Mouse (Mus musculus): ENCODE measurements at regions not wholly inside any gene's neighbourhood (a gene's known extent, or its start where the extent isn't known, plus 50 kb on each side); places are given as distances from the start of the nearest gene placed in this dataset.
A peak's percentile ranks its signal among the peaks of the same experiment; 100 is the strongest.

DNA sequence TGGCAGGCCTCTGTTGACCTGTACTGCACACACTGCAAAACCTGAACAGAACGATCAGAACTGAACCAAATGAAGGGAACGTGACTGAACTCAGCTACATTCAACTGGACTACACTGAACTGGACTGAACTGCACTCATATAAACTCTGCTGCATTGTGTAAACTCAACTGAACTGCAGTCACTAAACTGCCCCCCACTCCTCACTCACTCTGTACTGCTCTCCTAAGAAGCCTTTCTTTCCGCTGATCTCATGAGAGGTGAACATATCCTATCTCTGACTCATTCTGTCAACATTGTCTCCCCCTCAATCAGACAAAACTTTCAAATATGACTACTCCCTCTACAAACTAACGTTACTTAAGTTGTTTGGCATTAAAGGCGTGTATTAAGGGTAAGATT is 324.5 kb upstream of the Cdh9 start:
- no peak for DNase-seq (ENCODE audit: low spot score)

GRCm38 (mm10) chr15:16406203-16406602 is 322.4 kb upstream of the Cdh9 start:
- DNase-seq (ENCODE audit: low spot score), result no peak

- no peak for DNase-seq (ENCODE audit: low spot score)
These were observed 316.9 kb upstream of the Cdh9 start for GRCm38 (mm10) chr15:16411686-16412085.

GRCm38 (mm10) chr15:16417719-16418118 is 310.8 kb upstream of the Cdh9 start:
- DNase-seq (ENCODE audit: low spot score), result no peak

DNA sequence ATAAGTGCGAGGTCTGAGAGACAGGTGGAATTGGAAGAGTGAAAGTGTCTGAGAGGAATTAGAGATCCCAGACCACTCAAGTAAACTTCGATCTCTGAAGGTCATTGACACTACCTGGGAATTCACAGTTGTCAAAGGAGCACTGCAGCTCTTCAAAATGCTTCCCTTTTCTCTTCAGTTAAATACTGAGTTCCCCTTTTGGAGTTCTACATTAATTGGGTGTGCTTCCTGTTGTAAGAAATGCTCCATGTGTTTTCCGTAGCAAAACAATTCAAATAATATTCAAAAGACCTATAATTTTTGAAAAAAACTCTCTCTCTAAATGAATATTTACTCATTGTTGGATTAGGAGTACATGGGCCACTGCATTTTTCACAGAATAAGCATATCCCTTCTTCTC is 305.5 kb upstream of the Cdh9 start:
- no peak for DNase-seq (ENCODE audit: low spot score)

DNA sequence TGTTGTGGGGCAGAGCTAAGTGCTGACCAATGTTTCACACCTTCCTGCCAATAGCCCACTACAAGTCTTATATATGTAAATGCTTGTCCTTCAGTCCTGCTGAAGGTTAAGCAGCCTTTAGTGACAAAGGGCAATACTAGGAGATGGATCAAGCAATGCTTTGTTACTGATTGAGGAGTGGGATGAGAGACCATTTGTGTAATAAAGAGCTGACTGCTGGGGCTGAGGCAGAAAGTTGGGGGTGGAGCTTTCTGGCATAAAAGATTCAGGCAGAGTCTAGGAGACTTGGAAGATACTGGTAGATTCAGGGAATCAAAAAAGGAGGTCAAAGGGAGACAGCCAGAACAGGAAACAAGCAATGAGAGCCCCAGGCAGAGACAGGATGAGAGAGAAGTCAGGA is 281.9 kb upstream of the Cdh9 start:
- no peak for DNase-seq (ENCODE audit: low spot score)

GRCm38 (mm10) chr15:16491238-16491637 is 237.3 kb upstream of the Cdh9 start:
- DNase-seq (ENCODE audit: low spot score), result no peak

- DNase-seq (ENCODE audit: low spot score), result no peak
These were observed 235.7 kb upstream of the Cdh9 start for GRCm38 (mm10) chr15:16492871-16493270.

DNA sequence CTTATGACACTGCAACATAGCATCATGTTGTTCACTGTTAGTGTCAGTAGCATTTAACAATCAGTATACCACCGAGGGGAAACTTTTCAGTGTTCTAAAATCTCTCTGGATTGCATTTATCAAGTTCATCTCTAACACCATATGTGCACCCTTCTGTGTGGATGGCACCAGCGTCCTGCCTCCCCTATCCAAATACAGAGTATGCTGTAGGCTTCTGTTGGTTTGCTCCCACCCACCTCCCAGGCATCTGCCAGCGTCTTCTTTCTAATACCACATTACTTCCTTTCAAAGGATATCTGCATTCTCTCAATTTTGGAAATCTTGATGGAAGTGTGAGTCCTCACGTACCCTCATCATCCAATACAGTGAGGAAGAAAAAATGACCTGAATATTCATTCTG is 208.0 kb upstream of the Cdh9 start:
- peak; percentile 61 for DNase-seq (ENCODE audit: low spot score)

DNA sequence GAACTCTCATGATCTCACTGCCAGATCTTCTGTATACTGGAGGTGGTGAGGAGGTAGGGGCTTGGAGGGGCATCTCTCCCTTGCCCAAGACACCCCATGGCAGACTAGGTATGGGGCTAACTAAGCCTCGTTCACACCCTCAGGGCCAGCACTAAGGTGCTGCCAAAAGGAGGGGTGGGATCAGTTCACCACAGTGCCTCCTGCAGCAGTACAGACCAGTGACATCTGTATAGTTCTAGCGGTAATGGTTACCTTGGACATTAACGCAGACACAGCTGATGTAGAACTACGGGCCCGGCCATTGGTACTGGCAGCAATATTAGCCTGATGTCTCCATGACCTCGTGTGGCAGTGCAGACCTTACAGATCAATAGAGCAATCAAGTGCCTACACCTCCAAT is 196.0 kb upstream of the Cdh9 start:
- no peak for DNase-seq (ENCODE audit: low spot score)

GRCm38 (mm10) chr15:16541226-16541625 is 187.3 kb upstream of the Cdh9 start:
- DNase-seq (ENCODE audit: low spot score), result no peak

DNA sequence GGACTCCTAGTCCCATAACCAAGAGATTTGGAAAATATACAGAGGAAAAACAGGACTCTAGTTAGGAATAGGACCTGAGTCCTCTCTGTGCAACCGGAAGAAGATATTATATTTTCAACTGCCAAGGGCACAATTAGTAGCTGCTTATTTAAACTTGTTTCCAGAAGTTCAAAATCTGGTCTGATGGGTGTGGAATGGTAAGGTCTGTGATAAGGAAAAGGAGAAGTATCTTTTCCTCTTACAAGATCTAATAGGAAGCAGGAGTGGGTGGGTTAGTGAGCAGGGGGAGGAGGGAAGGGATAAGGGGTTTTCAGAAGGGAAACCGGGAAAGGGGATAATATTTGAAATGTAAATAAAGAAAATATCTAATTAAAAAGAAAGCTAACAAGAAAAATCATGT is 173.4 kb upstream of the Cdh9 start:
- DNase-seq (ENCODE audit: low spot score), result no peak

- DNase-seq (ENCODE audit: low spot score), result no peak
These were observed 172.2 kb upstream of the Cdh9 start for GRCm38 (mm10) chr15:16556338-16556737.

- DNase-seq (ENCODE audit: low spot score), result no peak
These were observed 162.3 kb upstream of the Cdh9 start for GRCm38 (mm10) chr15:16566155-16566732.

DNA sequence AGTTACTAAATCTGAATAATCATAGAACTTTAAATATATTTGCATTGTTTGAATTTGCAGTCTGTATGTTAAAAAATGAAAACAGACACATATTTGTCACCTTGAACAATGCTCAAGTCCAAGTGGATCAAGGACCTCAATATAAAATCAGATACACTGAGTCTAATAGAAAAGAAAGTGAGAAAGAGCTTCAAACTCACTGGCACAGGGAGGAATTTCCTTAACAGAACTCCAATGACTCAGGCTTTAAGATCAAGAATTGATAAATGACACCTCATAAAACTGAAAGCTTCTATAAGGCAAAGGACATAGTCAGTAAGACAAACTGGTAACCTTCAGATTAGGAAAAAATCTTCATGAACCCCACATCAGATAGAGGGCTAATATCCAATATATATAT is 161.8 kb upstream of the Cdh9 start:
- no peak for DNase-seq (ENCODE audit: low spot score)

GRCm38 (mm10) chr15:16616812-16617211 is 111.7 kb upstream of the Cdh9 start:
- DNase-seq (ENCODE audit: low spot score), result no peak

DNA sequence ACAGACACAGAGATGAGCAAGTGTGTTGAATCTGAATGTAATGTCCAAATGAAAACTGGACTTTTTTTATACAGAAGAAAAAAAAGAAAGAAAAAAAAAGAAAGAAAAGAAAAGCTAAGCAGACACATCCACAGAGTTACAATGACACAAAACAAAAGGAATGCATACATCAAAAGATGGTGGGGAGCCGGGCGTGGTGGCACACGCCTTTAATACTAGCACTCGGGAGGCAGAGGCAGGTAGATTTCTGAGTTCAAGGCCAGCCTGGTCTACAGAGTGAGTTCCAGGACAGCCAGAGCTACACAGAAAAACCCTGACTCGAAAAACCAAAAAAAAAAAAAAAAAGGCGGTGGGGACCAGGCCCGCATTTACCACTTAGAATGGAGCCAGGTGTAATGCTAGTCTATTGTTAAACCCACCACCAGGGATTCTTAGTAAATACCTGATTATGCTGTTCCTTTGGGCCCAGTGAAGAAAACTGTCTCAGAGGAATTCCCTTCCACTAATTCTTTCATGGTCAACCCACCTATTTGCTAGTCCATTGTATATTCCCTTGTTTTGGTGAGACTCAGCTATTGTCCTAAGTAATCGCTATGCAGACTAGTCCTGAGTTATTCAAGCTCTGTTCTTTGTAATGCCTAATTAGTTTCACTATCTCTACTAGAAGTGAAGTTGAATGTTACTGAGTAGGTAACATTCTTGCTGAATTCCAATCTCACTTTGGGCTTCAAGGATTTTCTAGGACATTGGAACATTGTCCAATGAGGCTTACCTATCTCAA is 99.0 kb upstream of the Cdh9 start:
- DNase-seq (ENCODE audit: low spot score), result no peak

DNA sequence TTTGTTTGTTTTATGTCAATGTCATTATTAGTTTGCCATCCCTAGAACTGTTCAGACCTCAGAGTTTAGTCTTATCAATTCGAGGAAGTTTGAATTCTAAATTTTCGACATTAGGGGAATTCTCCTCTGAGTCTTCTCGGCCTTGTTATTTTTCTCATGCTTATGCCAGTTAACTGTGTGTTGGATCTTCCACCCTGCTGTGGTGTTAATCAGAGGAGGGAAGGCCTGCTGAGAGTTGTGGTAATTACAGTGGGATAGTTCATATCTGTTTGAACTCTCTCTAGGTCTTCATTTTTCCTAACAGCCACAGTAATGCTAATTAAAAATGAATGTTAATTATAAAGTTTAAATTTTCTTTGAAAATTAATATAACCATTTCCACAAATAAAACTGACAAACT is 88.9 kb upstream of the Cdh9 start:
- DNase-seq (ENCODE audit: low spot score), result no peak

- no peak for DNase-seq (ENCODE audit: low spot score)
These were observed 75.5 kb upstream of the Cdh9 start for GRCm38 (mm10) chr15:16652934-16653669.

DNA sequence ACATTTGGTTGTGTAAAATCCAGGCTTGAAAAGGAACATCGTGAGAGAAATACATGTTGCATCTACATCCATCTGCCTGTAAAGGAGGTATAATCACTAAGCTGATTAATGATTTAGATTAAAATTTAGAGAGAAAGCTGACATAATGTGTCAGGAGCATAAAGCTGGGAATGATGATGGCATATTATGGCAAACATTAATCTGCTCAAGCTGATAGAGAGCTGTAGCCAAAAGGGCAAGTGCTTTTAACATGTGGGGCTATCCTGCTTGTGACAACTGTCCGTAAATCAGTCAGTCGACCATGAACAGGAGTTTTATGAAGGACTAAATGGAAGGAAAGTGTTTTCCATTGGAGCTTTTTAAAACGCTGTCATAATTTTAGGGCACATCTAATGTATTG is 74.9 kb upstream of the Cdh9 start:
- no peak for DNase-seq (ENCODE audit: low spot score)

GRCm38 (mm10) chr15:16661226-16661625 is 67.3 kb upstream of the Cdh9 start:
- no peak for DNase-seq (ENCODE audit: low spot score)
